Mouse (Mus musculus) retina, postnatal 1 day (tissue): ENCODE measurements around the gene Adcy6.

Experiments used
- DNase-seq: peaks from one replicate; pipeline ENCODE4 v3.0.0-alpha.2; 2012

The Adcy6 gene

DNA sequence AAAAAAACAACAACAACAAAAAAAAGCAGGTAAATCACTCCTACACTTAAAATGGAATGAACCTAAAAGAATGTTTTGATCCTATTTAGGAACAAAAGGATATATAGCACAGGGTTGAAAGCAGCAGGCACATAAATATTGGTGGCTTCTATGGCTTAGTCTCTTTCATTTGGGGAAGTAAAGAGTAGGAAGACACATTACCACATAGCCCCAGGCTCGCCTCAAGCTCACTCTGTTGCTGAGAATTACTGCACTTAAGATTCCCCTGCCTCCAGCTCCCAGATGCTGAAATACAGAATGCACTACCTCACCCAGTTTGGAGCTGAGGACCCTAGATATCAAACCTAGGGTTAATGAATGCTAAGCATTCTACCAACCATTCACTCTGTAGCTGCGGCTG lies 57.1 kb downstream of the Adcy6 start:
- no peak for DNase-seq

DNA sequence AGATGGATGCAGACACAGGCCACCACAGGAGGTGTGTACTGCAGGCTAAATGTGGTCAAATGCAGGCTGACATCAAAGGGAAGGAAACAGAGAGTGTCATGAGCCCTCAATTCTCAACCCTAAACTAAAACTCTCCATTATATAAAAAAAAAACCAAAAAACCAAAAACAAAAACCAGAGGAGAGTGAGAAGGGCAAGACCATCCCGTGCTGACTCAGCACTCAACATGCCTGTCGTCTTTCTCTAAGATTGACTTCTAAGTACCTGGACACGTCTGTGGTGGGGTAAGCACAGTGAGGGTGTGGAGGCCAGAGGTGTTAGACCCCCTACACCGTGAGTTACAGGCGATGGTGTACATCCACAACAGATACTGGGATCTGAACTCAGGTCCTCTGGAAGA lies 63.0 kb downstream of the Adcy6 start:
- DNase-seq, result no peak

DNA sequence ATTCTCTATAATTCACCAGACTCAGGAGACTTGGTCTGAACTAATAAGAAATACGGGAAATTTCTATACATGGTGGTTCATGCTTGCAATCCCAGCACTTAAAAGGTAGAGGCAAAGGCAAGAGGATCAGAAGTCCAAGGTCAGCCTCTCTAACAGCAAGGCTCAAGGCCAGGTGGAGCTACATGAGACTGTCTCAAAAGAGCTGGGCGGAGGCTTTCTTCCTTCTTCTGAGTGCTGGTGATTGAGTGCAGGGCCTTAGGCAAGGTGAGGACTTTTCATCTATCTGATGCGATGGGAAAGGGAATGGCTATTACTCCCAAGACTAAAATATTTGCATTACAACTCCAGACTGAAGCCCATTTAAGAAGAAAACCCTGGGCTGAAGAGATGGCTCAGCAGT lies 64.7 kb downstream of the Adcy6 start:
- no peak for DNase-seq

DNA sequence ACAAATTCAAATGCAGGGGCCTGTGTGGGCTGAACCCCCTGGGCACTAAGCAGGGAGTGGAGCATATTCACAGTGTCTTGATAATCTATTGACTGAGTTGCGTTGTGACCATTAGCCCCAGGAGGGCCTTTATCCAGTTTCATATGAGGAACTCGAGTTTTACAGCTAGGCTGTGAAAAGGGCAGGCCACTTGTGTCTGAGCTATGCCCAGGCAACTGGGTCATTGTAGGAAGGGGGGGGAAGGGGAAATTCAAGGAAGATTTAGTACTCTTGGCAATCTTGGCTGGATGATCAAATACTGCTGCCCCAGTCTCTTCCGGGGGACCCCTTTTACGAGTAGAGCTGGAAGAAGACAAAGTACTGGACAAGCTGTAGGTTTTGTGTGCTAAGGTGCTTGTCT lies 66.5 kb downstream of the Adcy6 start:
- no peak for DNase-seq

DNA sequence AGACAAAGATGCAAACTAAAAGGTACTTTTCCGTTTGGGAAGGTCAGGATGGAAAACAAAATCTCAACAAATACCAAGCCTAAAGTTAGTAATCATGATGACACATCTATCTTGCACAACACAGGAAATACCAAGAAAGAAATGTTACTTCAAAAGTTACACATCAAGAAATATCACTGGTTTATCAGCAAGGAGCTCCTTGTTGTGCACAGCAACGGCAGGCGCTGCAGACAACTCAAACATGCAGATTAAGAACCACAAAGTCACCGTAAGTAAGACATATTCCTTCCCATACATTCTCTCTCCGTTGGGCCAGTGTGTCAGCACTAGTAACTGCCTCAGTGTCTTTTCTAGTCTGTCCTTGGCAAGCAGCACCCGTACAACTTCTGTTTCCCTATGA lies 68.8 kb downstream of the Adcy6 start:
- no peak for DNase-seq
